Mouse (Mus musculus): Measurements from ENCODE around the gene Nab2.

Nab2 gene

GRCm38 (mm10) chr10:127668093-127669050, at the start of gene Nab2:
Nab2 (minus strand) TSS chr10:127668568.
- Histone ChIP-seq H3K9me3 (ENCODE audit: low read length) (peaks cover 2% of the 10 kb centered on the region; the same call in 1 of the 2 replicates), H3K36me3 (ENCODE audit: insufficient read depth, low read length) (peaks cover 17% of the 10 kb centered on the region), H3K4me1 (replicated peaks; ENCODE audit: low read depth, low read length) (peaks cover 69% of the 10 kb centered on the region), H3K4me3 (replicated peaks; ENCODE audit: low read length) (peak within 1 kb of the TSS; percentile 88), H3K27me3 (ENCODE audit: insufficient read depth, low read length) (peaks cover 35% of the 10 kb centered on the region)
- TF ChIP-seq POU5F1 (IDR thresholded peaks at IDR 0.05; ENCODE audit: borderline replicate concordance, low read length) (no peak), CTCF (conservative IDR thresholded peaks at IDR 0.05; ENCODE audit: low read length) (no peak), NANOG (IDR thresholded peaks at IDR 0.05; ENCODE audit: borderline replicate concordance, low read length) (no peak)

GRCm38 (mm10) chr10:127712736-127713135, 44.4 kb upstream of the Nab2 start:
- Histone ChIP-seq H3K27me3 (ENCODE audit: insufficient read depth, low read length) (peaks cover 25% of the 10 kb centered on the region), H3K36me3 (ENCODE audit: insufficient read depth, low read length) (no peaks in the 10 kb centered on the region), H3K4me1 (replicated peaks; ENCODE audit: low read depth, low read length) (peaks cover 61% of the 10 kb centered on the region), H3K4me3 (replicated peaks; ENCODE audit: low read length) (no peak overlapping the region), H3K9me3 (ENCODE audit: low read length) (no peaks in the 10 kb centered on the region)
- no peak for TF ChIP-seq POU5F1 (IDR thresholded peaks at IDR 0.05; ENCODE audit: borderline replicate concordance, low read length)

GRCm38 (mm10) chr10:127710331-127710730, 42.0 kb upstream of the Nab2 start:
- H3K4me3 ChIP-seq (replicated peaks; ENCODE audit: low read length) = no peak overlapping the region
- H3K4me1 ChIP-seq (replicated peaks; ENCODE audit: low read depth, low read length) = peaks cover 55% of the 10 kb centered on the region
- H3K27me3 ChIP-seq (ENCODE audit: insufficient read depth, low read length) = peaks cover 27% of the 10 kb centered on the region
- H3K9me3 ChIP-seq (ENCODE audit: low read length) = no peaks in the 10 kb centered on the region
- TF ChIP-seq POU5F1 (IDR thresholded peaks at IDR 0.05; ENCODE audit: borderline replicate concordance, low read length) (no peak), CTCF (conservative IDR thresholded peaks at IDR 0.05; ENCODE audit: low read length) (no peak), NANOG (IDR thresholded peaks at IDR 0.05; ENCODE audit: borderline replicate concordance, low read length) (no peak)
- H3K36me3 ChIP-seq (ENCODE audit: insufficient read depth, low read length) = no peaks in the 10 kb centered on the region

GRCm38 (mm10) chr10:127708850-127709370, 40.5 kb upstream of the Nab2 start:
- H3K27me3 ChIP-seq (ENCODE audit: insufficient read depth, low read length) = peaks cover 13% of the 10 kb centered on the region
- H3K4me3 ChIP-seq (replicated peaks; ENCODE audit: low read length) = no peak overlapping the region
- TF ChIP-seq CTCF (conservative IDR thresholded peaks at IDR 0.05; ENCODE audit: low read length) (no peak), NANOG (IDR thresholded peaks at IDR 0.05; ENCODE audit: borderline replicate concordance, low read length) (no peak), POU5F1 (IDR thresholded peaks at IDR 0.05; ENCODE audit: borderline replicate concordance, low read length) (no peak)
- H3K4me1 ChIP-seq (replicated peaks; ENCODE audit: low read depth, low read length) = peaks cover 57% of the 10 kb centered on the region
- H3K9me3 ChIP-seq (ENCODE audit: low read length) = no peaks in the 10 kb centered on the region
- no peaks in the 10 kb centered on the region for H3K36me3 ChIP-seq (ENCODE audit: insufficient read depth, low read length)

- Histone ChIP-seq H3K27me3 (ENCODE audit: insufficient read depth, low read length) (peaks cover 12% of the 10 kb centered on the region), H3K4me3 (replicated peaks; ENCODE audit: low read length) (no peak overlapping the region), H3K4me1 (replicated peaks; ENCODE audit: low read depth, low read length) (peaks cover 55% of the 10 kb centered on the region), H3K36me3 (ENCODE audit: insufficient read depth, low read length) (no peaks in the 10 kb centered on the region), H3K9me3 (ENCODE audit: low read length) (no peaks in the 10 kb centered on the region)
- no peak for TF ChIP-seq NANOG (IDR thresholded peaks at IDR 0.05; ENCODE audit: borderline replicate concordance, low read length)
- no peak for TF ChIP-seq POU5F1 (IDR thresholded peaks at IDR 0.05; ENCODE audit: borderline replicate concordance, low read length)
- TF ChIP-seq CTCF (conservative IDR thresholded peaks at IDR 0.05; ENCODE audit: low read length) = no peak
Observed at GRCm38 (mm10) chr10:127707721-127708120, 39.4 kb upstream of the Nab2 start.

- peaks cover 8% of the 10 kb centered on the region for H3K27me3 ChIP-seq (ENCODE audit: insufficient read depth, low read length)
- H3K4me3 ChIP-seq (replicated peaks; ENCODE audit: low read length) = no peak overlapping the region
- no peak for TF ChIP-seq NANOG (IDR thresholded peaks at IDR 0.05; ENCODE audit: borderline replicate concordance, low read length)
- TF ChIP-seq CTCF (conservative IDR thresholded peaks at IDR 0.05; ENCODE audit: low read length) = no peak
- no peak for TF ChIP-seq POU5F1 (IDR thresholded peaks at IDR 0.05; ENCODE audit: borderline replicate concordance, low read length)
- no peaks in the 10 kb centered on the region for H3K36me3 ChIP-seq (ENCODE audit: insufficient read depth, low read length)
- H3K4me1 ChIP-seq (replicated peaks; ENCODE audit: low read depth, low read length) = peaks cover 71% of the 10 kb centered on the region
- H3K9me3 ChIP-seq (ENCODE audit: low read length) = no peaks in the 10 kb centered on the region
Observed at GRCm38 (mm10) chr10:127705783-127706182, 37.4 kb upstream of the Nab2 start.

GRCm38 (mm10) chr10:127704766-127705220, 36.4 kb upstream of the Nab2 start, which contains the start of gene Myo1a:
Myo1a (plus strand) TSS chr10:127705170.
- Histone ChIP-seq H3K36me3 (ENCODE audit: insufficient read depth, low read length) (peaks cover 8% of the 10 kb centered on the region), H3K4me3 (replicated peaks; ENCODE audit: low read length) (no peak within 1 kb of the TSS), H3K4me1 (replicated peaks; ENCODE audit: low read depth, low read length) (peaks cover 62% of the 10 kb centered on the region), H3K27me3 (ENCODE audit: insufficient read depth, low read length) (peaks cover 8% of the 10 kb centered on the region), H3K9me3 (ENCODE audit: low read length) (no peaks in the 10 kb centered on the region)
- peak; percentile 62 for TF ChIP-seq CTCF (conservative IDR thresholded peaks at IDR 0.05; ENCODE audit: low read length)
- TF ChIP-seq POU5F1 (IDR thresholded peaks at IDR 0.05; ENCODE audit: borderline replicate concordance, low read length) = no peak

GRCm38 (mm10) chr10:127704293-127704692, 35.9 kb upstream of the Nab2 start:
- TF ChIP-seq NANOG (IDR thresholded peaks at IDR 0.05; ENCODE audit: borderline replicate concordance, low read length) = no peak
- no peak for TF ChIP-seq CTCF (conservative IDR thresholded peaks at IDR 0.05; ENCODE audit: low read length)
- TF ChIP-seq POU5F1 (IDR thresholded peaks at IDR 0.05; ENCODE audit: borderline replicate concordance, low read length) = no peak
- H3K27me3 ChIP-seq (ENCODE audit: insufficient read depth, low read length) = peaks cover 8% of the 10 kb centered on the region
- peaks cover 64% of the 10 kb centered on the region for H3K4me1 ChIP-seq (replicated peaks; ENCODE audit: low read depth, low read length)
- H3K9me3 ChIP-seq (ENCODE audit: low read length) = no peaks in the 10 kb centered on the region
- peaks cover 13% of the 10 kb centered on the region for H3K36me3 ChIP-seq (ENCODE audit: insufficient read depth, low read length)
- no peak overlapping the region for H3K4me3 ChIP-seq (replicated peaks; ENCODE audit: low read length)
